Mouse (Mus musculus): ENCODE results near the gene Rassf10. TPM values are rescaled to one million over a fixed set of nuclear protein-coding genes. Genes with fewer than 3 reads are reported as not detected.
A peak's percentile ranks its signal among the peaks of the same experiment; 100 is the strongest.

Rassf10 gene
- polyA plus RNA-seq (2015; fragmentation: Nextera tagmentation; extraction: Ambion mirVana): 3.1 and 3.6 TPM in 2 replicates

GRCm38 (mm10) chr7:112953777-112954291 is at the start of gene Rassf10:
Gene Rassf10, plus strand, starts transcription at chr7:112953962.
- H3K27me3 ChIP-seq (replicated peaks): peaks cover 50% of the 10 kb centered on the region
- peak within 1 kb of the TSS; percentile 74 for H3K4me2 ChIP-seq
- under 1% methylated on average over 40 of the region's 41 CpGs for WGBS
- H3K9ac ChIP-seq (replicated peaks): peak within 1 kb of the TSS; percentile 42
- peak; percentile 72 for ATAC-seq (ENCODE audit: low FRiP score)
- H3K36me3 ChIP-seq: no peaks in the 10 kb centered on the region
- H3K27ac ChIP-seq (replicated peaks): 0 out of 2 replicates have a peak within 1 kb of the TSS, but pooled peaks have one; percentile 6
- H3K4me3 ChIP-seq (replicated peaks): peak within 1 kb of the TSS; percentile 47
- peaks cover 22% of the 10 kb centered on the region for H3K4me1 ChIP-seq
- H3K9me3 ChIP-seq (replicated peaks): no peaks in the 10 kb centered on the region

DNA sequence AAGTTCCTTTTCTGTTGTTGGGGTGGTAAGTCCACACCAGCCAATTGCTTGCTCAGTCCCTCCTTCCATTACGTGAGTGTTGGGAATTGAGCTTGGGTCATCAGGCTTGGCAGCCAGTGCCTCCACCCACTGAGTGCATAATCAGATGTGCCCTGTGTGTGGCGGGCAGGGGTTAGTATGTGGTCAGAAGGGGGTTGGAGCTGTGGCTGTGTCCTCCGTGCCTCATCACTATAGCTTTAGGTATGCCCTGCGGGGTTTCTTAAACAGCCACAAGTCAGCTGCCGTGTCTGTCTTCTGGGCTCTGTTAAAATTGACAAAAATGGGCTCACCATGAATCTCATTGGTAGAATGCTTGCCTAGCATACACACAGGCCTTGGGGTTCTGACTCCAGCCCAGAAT is 46.9 kb upstream of the Rassf10 start:
- Histone ChIP-seq H3K4me3 (replicated peaks) (no peak overlapping the region), H3K36me3 (no peaks in the 10 kb centered on the region), H3K27me3 (replicated peaks) (no peaks in the 10 kb centered on the region), H3K4me1 (no peaks in the 10 kb centered on the region), H3K4me2 (no peak overlapping the region), H3K9ac (replicated peaks) (no peak overlapping the region), H3K27ac (replicated peaks) (no peak overlapping the region), H3K9me3 (replicated peaks) (no peaks in the 10 kb centered on the region)
- no peak for ATAC-seq (ENCODE audit: low FRiP score)
- 63% methylated on average over 5 of the region's 5 CpGs for WGBS

DNA sequence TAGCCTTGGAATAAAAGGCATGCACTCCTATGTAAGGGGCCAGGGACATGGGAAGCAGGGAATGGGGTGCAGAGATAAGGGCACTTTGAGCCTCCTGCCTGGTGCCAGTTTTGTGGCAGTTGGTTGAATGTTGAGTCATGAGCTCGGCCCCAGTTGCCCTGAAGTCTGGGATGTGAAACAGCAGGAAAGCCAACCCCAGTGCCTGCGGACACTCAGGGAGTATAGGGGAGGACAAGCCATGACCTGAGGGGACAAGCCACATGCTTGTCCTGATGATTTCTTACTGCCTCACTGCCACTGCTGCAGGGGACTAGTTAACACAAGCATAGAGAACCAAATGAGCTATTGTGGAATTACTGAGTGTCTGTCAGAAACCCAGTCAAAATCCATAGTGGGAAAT is 46.3 kb upstream of the Rassf10 start:
- 46% methylated on average over 2 of the region's 2 CpGs for WGBS
- no peak overlapping the region for H3K4me3 ChIP-seq (replicated peaks)
- H3K9ac ChIP-seq (replicated peaks): no peak overlapping the region
- no peak for ATAC-seq (ENCODE audit: low FRiP score)
- H3K36me3 ChIP-seq: no peaks in the 10 kb centered on the region
- H3K4me1 ChIP-seq: no peaks in the 10 kb centered on the region
- H3K27ac ChIP-seq (replicated peaks): no peak overlapping the region
- no peak overlapping the region for H3K4me2 ChIP-seq
- no peaks in the 10 kb centered on the region for H3K27me3 ChIP-seq (replicated peaks)
- no peaks in the 10 kb centered on the region for H3K9me3 ChIP-seq (replicated peaks)

DNA sequence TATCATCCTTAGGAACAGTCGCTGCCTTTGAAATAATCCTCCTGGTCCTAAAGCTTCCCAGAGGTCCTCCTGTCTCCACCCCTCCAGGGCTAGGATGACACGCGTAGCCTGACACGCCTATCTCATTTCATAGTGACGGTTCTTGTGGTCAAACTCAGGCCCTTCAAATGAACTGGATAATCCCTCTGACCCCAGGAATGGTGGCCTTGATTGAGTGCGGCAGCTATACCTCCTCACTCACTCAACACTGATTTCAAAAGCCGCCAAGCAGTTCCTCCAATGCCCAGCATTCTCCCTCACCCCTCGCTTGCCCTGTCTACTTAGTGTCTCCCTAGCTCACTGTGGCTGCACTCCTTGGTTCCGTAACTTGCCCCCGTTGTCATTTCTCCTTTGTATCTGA is 44.6 kb upstream of the Rassf10 start:
- WGBS: 90% methylated on average over 10 of the region's 10 CpGs
- H3K36me3 ChIP-seq: no peaks in the 10 kb centered on the region
- no peak overlapping the region for H3K9ac ChIP-seq (replicated peaks)
- H3K4me2 ChIP-seq: no peak overlapping the region
- ATAC-seq (ENCODE audit: low FRiP score): no peak
- no peaks in the 10 kb centered on the region for H3K9me3 ChIP-seq (replicated peaks)
- no peaks in the 10 kb centered on the region for H3K4me1 ChIP-seq
- H3K27ac ChIP-seq (replicated peaks): no peak overlapping the region
- no peaks in the 10 kb centered on the region for H3K27me3 ChIP-seq (replicated peaks)
- no peak overlapping the region for H3K4me3 ChIP-seq (replicated peaks)

DNA sequence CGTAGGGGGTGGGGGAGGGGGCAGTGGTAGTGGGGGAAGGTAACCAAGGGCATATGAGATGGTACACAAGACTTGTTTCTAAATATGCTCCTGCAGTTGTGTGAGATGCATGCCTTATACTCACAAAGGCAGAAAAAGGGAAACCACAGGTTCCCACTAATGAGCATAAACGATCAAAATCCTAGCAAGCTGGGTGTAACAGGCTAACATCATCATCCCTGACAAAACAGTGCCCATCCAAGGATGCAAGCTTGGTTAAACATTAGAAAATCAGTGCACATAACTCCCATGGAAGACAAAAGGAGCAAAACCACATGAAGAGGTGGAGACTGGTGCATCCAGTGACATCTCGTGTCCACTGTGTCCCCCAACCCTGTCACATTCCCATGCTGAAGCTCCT is 40.8 kb upstream of the Rassf10 start:
- WGBS: 92% methylated on average over 3 of the region's 3 CpGs
- H3K9ac ChIP-seq (replicated peaks): no peak overlapping the region
- H3K27me3 ChIP-seq (replicated peaks): 0 out of 2 replicates have a peak, but pooled peaks cover 2% of the 10 kb centered on the region
- H3K4me1 ChIP-seq: no peaks in the 10 kb centered on the region
- H3K36me3 ChIP-seq: no peaks in the 10 kb centered on the region
- H3K4me3 ChIP-seq (replicated peaks): no peak overlapping the region
- no peak for ATAC-seq (ENCODE audit: low FRiP score)
- no peak overlapping the region for H3K27ac ChIP-seq (replicated peaks)
- no peak overlapping the region for H3K4me2 ChIP-seq
- H3K9me3 ChIP-seq (replicated peaks): no peaks in the 10 kb centered on the region

- no peak overlapping the region for H3K27ac ChIP-seq (replicated peaks)
- H3K9ac ChIP-seq (replicated peaks): no peak overlapping the region
- ATAC-seq (ENCODE audit: low FRiP score): no peak
- H3K4me1 ChIP-seq: peaks cover 8% of the 10 kb centered on the region; the same call in 1 of the 2 replicates
- H3K9me3 ChIP-seq (replicated peaks): no peaks in the 10 kb centered on the region
- H3K36me3 ChIP-seq: no peaks in the 10 kb centered on the region
- 0 out of 2 replicates have a peak, but pooled peaks cover 2% of the 10 kb centered on the region for H3K27me3 ChIP-seq (replicated peaks)
- no peak overlapping the region for H3K4me2 ChIP-seq
- 77% methylated on average over 4 of the region's 4 CpGs for WGBS
- no peak overlapping the region for H3K4me3 ChIP-seq (replicated peaks)
Measured at GRCm38 (mm10) chr7:112915571-112915970, 38.2 kb upstream of the Rassf10 start.

DNA sequence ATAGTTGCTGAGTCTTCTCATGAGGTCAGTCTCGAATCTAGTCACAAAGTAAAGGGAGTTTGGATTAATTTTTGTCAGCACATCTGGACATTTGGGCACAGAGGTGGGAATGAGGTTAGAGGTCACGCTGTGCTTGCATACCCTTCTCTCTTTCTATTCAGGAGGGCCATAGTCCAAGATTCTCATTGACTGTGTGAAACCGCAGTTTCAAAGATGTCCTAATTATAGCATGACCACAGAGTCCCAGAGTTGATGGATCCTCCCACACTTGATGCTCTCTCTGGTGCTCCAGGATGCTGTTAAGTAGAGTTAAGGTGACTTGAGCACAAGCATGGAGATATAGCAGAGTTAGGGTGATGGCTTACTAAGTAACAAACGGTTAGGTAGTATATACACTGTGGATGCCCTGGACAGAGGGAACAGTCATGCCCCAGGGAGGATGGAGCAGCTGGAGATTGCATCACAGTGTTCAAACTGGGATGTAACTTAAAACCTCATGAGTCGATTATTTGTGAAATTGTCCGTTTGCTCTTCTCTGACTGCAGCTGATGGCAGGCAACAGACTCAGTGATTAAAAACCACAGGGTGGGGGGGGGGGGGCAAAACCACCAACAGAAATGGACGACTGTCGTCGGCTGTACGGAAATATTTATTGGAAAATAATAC is 36.0 kb upstream of the Rassf10 start:
- Histone ChIP-seq H3K27ac (replicated peaks) (no peak overlapping the region), H3K4me3 (replicated peaks) (no peak overlapping the region), H3K27me3 (replicated peaks) (0 out of 2 replicates have a peak, but pooled peaks cover 2% of the 10 kb centered on the region), H3K4me1 (peaks cover 8% of the 10 kb centered on the region; the same call in 1 of the 2 replicates), H3K36me3 (no peaks in the 10 kb centered on the region), H3K9me3 (replicated peaks) (no peaks in the 10 kb centered on the region), H3K9ac (replicated peaks) (no peak overlapping the region), H3K4me2 (no peak overlapping the region)
- 55% methylated on average over 10 of the region's 10 CpGs for WGBS
- ATAC-seq (ENCODE audit: low FRiP score): no peak

GRCm38 (mm10) chr7:112918279-112918991 is 35.3 kb upstream of the Rassf10 start:
- Histone ChIP-seq H3K9ac (replicated peaks) (no peak overlapping the region), H3K27me3 (replicated peaks) (0 out of 2 replicates have a peak, but pooled peaks cover 2% of the 10 kb centered on the region), H3K27ac (replicated peaks) (no peak overlapping the region), H3K9me3 (replicated peaks) (no peaks in the 10 kb centered on the region), H3K4me3 (replicated peaks) (no peak overlapping the region), H3K36me3 (no peaks in the 10 kb centered on the region), H3K4me1 (peaks cover 8% of the 10 kb centered on the region; the same call in 1 of the 2 replicates), H3K4me2 (peak overlapping the region; percentile 23; the same call in 1 of the 2 replicates)
- 59% methylated on average over 22 of the region's 22 CpGs for WGBS
- no peak for ATAC-seq (ENCODE audit: low FRiP score)

- Histone ChIP-seq H3K4me1 (peaks cover 8% of the 10 kb centered on the region; the same call in 1 of the 2 replicates), H3K27me3 (replicated peaks) (0 out of 2 replicates have a peak, but pooled peaks cover 2% of the 10 kb centered on the region), H3K4me3 (replicated peaks) (no peak overlapping the region), H3K9ac (replicated peaks) (no peak overlapping the region), H3K9me3 (replicated peaks) (no peaks in the 10 kb centered on the region), H3K4me2 (no peak overlapping the region), H3K27ac (replicated peaks) (no peak overlapping the region), H3K36me3 (no peaks in the 10 kb centered on the region)
- WGBS: 2% methylated on average over 4 of the region's 4 CpGs
- no peak for ATAC-seq (ENCODE audit: low FRiP score)
Measured at GRCm38 (mm10) chr7:112919845-112920244, 33.9 kb upstream of the Rassf10 start.

DNA sequence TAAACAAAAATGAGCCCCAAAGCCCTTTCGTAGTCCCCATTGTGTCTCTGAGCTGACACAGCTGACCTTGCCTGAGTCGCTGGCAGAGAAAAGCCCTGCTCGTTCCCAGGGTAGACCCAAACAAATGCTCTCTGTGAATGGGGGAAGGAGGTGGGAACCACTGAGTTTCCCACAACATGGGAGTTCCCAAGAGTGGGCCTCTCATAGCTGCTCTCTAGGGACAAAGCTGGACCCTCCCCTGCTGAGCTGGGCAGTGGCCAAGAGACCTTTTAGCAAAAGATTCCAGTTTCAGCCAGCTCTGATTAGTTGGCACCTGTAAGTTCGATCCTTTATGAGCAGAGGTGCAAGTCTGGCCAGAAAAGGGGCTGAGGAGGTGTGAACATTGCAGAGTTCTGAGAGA is 31.0 kb upstream of the Rassf10 start:
- H3K9me3 ChIP-seq (replicated peaks): no peaks in the 10 kb centered on the region
- no peak for ATAC-seq (ENCODE audit: low FRiP score)

GRCm38 (mm10) chr7:112923712-112924111 is 30.1 kb upstream of the Rassf10 start:
- Histone ChIP-seq H3K27ac (replicated peaks) (no peak overlapping the region), H3K9ac (replicated peaks) (no peak overlapping the region), H3K9me3 (replicated peaks) (no peaks in the 10 kb centered on the region), H3K36me3 (no peaks in the 10 kb centered on the region), H3K27me3 (replicated peaks) (no peaks in the 10 kb centered on the region), H3K4me1 (peaks cover 3% of the 10 kb centered on the region; the same call in 1 of the 2 replicates), H3K4me2 (no peak overlapping the region), H3K4me3 (replicated peaks) (no peak overlapping the region)
- 91% methylated on average over 3 of the region's 3 CpGs for WGBS
- no peak for ATAC-seq (ENCODE audit: low FRiP score)

More for the DNA sequence above, 31.0 kb upstream of the Rassf10 start:
- no peaks in the 10 kb centered on the region for H3K36me3 ChIP-seq
- no peak overlapping the region for H3K27ac ChIP-seq (replicated peaks)
- no peaks in the 10 kb centered on the region for H3K27me3 ChIP-seq (replicated peaks)
- WGBS: 49% methylated on average over 4 of the region's 4 CpGs
- peaks cover 8% of the 10 kb centered on the region; the same call in 1 of the 2 replicates for H3K4me1 ChIP-seq
- H3K4me3 ChIP-seq (replicated peaks): no peak overlapping the region
- no peak overlapping the region for H3K9ac ChIP-seq (replicated peaks)
- no peak overlapping the region for H3K4me2 ChIP-seq
